Mouse (Mus musculus) adrenal gland, postnatal 4 days (tissue): ENCODE results near the gene Specc1l. TPM values are rescaled to one million over a fixed set of nuclear protein-coding genes. Genes with fewer than 3 reads are reported as not detected.
"Not testable (repeated sequence)": the region's sequence is repeated elsewhere in the genome, so short reads cannot be mapped to it uniquely, and the experiment has no call there.

Experiments used
- DNase-seq, 2 experiments: peaks; one replicate each; pipeline ENCODE4 v3.0.0; 2021 to 2022; ENCODE audit warnings: low spot score in 2 of 2, mixed read lengths in 2 of 2
- total RNA-seq, 2 experiments: library from RNA; stranded (reverse); gene quantifications; 2 replicates each; pipeline ENCODE4 v1.2.3; 2021

Specc1l gene
- total RNA-seq, 2 experiments from 2014 or later = 65.2 to 65.7 TPM

DNA sequence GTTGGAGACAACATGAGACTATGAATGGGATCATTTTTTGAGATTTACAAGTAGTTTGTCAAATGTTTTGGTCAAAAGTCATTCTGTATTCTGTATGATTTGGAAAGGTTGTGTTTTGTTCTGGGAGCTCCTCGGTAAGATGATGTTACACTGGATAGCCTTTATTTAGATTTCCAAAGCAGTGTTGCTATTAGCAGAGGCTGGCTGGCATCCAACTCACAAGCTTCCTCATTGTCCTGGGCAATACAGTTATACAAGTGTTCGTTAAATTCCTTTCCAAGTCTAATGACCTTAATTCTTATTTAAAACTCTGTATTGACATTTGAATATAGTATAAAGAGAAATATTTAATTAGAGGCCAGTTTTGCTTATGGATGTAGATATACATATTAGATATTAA, 133.4 kb downstream of the Specc1l start:
- no peak for DNase-seq

- no peak for DNase-seq
Measured at GRCm38 (mm10) chr10:75350564-75350963, 138.7 kb downstream of the Specc1l start.

DNA sequence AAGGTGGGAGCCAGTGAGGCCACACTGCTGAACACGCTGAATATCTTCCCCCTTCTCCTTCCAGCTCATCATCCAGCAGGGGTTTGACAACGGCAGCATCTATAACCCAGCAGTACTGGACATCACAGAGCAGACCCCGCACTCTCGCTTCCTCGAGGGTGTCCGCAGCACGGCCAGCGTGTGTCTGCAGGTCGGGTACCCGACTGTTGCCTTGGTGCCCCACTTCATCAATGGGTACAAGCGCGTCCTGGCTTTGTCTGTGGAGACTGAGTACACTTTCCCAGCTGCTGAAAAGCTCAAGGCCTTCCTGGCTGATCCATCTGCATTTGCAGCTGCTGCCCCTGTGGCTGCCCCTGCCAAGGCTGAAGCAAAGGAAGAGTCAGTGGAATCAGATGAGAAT, 140.7 kb downstream of the Specc1l start:
- no peak for DNase-seq

DNA sequence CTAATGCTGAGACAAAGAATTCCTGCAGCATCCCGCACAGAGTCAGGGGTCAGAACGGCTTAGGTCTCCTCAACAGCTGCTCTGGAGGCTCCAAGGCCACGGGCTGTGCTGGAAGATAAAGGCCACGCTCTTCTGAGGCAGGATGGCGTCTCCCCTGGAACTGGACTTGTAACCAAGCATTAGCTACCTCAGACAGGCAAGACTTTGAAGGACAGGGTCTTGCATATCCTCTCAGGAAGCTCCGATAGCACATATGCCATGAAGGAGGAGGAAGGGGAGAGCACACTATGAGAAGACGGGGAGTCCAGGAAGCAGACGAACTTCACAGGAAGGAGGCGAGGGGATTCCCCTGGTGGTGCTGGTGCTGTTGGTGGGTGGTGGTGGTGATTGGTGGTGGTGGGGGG, 142.0 kb downstream of the Specc1l start:
- DNase-seq = not testable (repeated sequence)

- DNase-seq = no peak
Measured at GRCm38 (mm10) chr10:75355341-75355740, 143.5 kb downstream of the Specc1l start.

Other genes with a start within 250 kb of the Specc1l start
- 10 to 100 TPM in 1 of 2 experiments, 1 to 10 TPM in 1; 7.2 to 10.8 TPM for gene Gnaz, start 244.9 kb upstream of the Specc1l start, total RNA-seq
- gene Rsph14, start 179.5 kb upstream of the Specc1l start, total RNA-seq = under 1 TPM; 0.25 to 0.34 TPM
- gene Rab36, start 175.0 kb upstream of the Specc1l start, total RNA-seq = 10 to 100 TPM; 23.7 to 23.9 TPM
- gene Bcr, start 151.5 kb upstream of the Specc1l start, total RNA-seq = 10 to 100 TPM; 28.2 to 31.7 TPM
- 1 to 10 TPM; 9.1 to 9.4 TPM for gene Adora2a, start 104.8 kb downstream of the Specc1l start, total RNA-seq
- gene Upb1, start 189.0 kb downstream of the Specc1l start, total RNA-seq = 10 to 100 TPM in 1 of 2 experiments, 1 to 10 TPM in 1; 2.1 to 16.1 TPM